Mouse (Mus musculus) small intestine, adult 2 months (tissue): Measurements from ENCODE around the gene 4933407L21Rik.

Source experiments
- CTCF ChIP-seq: fragments of 200-500 bp; IDR thresholded peaks from 2 replicates; pipeline ENCODE4 v1.5.1; 2012; ENCODE audit warnings: low read depth, mild to moderate bottlenecking, control low read depth, inconsistent platforms, low read length, moderate library complexity, mixed read lengths; ENCODE audit not compliant: insufficient replicate concordance, insufficient read length; ENCODE audit errors: extremely low read depth
- POLR2A ChIP-seq: fragments of 200-500 bp; IDR thresholded peaks from 2 replicates; pipeline ENCODE4 v1.6.1; 2012; ENCODE audit warnings: low read depth, mild to moderate bottlenecking, control low read depth, inconsistent platforms, low read length, moderate library complexity

- TF ChIP-seq CTCF = no peak
- no peak for TF ChIP-seq POLR2A
These were observed 41.2 kb downstream of the 4933407L21Rik start for GRCm38 (mm10) chr1:85969519-85969918.
